Mouse (Mus musculus): ENCODE results near the gene Muc20. TPM values are rescaled to one million over a fixed set of nuclear protein-coding genes. Genes with fewer than 3 reads are reported as not detected.

The Muc20 gene
- polyA plus RNA-seq, 1 experiment from 2014 or later: 0.20 TPM

- ATAC-seq (ENCODE audit: extremely low read depth, insufficient number of reproducible peaks, low FRiP score, low TSS enrichment): no peak
- 77% methylated on average over 2 of the region's 2 CpGs for WGBS
These were observed 54.5 kb downstream of the Muc20 start for GRCm38 (mm10) chr16:32742712-32743111.

GRCm38 (mm10) chr16:32741366-32741765, 55.9 kb downstream of the Muc20 start:
- Histone ChIP-seq H3K9me3 (no peaks in the 10 kb centered on the region), H3K27ac (replicated peaks) (no peak overlapping the region), H3K36me3 (no peaks in the 10 kb centered on the region), H3K4me2 (no peak overlapping the region), H3K9ac (no peak overlapping the region), H3K4me3 (no peak overlapping the region), H3K27me3 (replicated peaks) (no peaks in the 10 kb centered on the region), H3K4me1 (no peaks in the 10 kb centered on the region)
- ATAC-seq (ENCODE audit: extremely low read depth, insufficient number of reproducible peaks, low FRiP score, low TSS enrichment): no peak
- 72% methylated on average over 9 of the region's 9 CpGs for WGBS

More at GRCm38 (mm10) chr16:32742712-32743111, 54.5 kb downstream of the Muc20 start:
- H3K4me3 ChIP-seq: no peak overlapping the region
- H3K27me3 ChIP-seq (replicated peaks): no peaks in the 10 kb centered on the region
- H3K4me1 ChIP-seq: no peaks in the 10 kb centered on the region
- H3K9me3 ChIP-seq: no peaks in the 10 kb centered on the region
- H3K36me3 ChIP-seq: no peaks in the 10 kb centered on the region
- H3K4me2 ChIP-seq: no peak overlapping the region
- H3K27ac ChIP-seq (replicated peaks): no peak overlapping the region
- no peak overlapping the region for H3K9ac ChIP-seq

- no peak overlapping the region for H3K27ac ChIP-seq (replicated peaks)
- no peak for ATAC-seq (ENCODE audit: extremely low read depth, insufficient number of reproducible peaks, low FRiP score, low TSS enrichment)
- H3K4me1 ChIP-seq: no peaks in the 10 kb centered on the region
- 75% methylated on average over 8 of the region's 8 CpGs for WGBS
- no peak overlapping the region for H3K4me2 ChIP-seq
- no peaks in the 10 kb centered on the region for H3K36me3 ChIP-seq
- H3K9ac ChIP-seq: no peak overlapping the region
- no peak overlapping the region for H3K4me3 ChIP-seq
- H3K27me3 ChIP-seq (replicated peaks): no peaks in the 10 kb centered on the region
- H3K9me3 ChIP-seq: no peaks in the 10 kb centered on the region
These were observed 57.1 kb downstream of the Muc20 start for GRCm38 (mm10) chr16:32740003-32740663.

GRCm38 (mm10) chr16:32736022-32736421, 61.2 kb downstream of the Muc20 start:
- Histone ChIP-seq H3K9me3 (peaks cover 15% of the 10 kb centered on the region; the same call in 1 of the 2 replicates), H3K27me3 (replicated peaks) (no peaks in the 10 kb centered on the region), H3K4me3 (no peak overlapping the region), H3K27ac (replicated peaks) (no peak overlapping the region), H3K4me2 (no peak overlapping the region), H3K4me1 (no peaks in the 10 kb centered on the region), H3K36me3 (no peaks in the 10 kb centered on the region), H3K9ac (no peak overlapping the region)
- WGBS: 48% methylated on average over 3 of the region's 3 CpGs
- no peak for ATAC-seq (ENCODE audit: extremely low read depth, insufficient number of reproducible peaks, low FRiP score, low TSS enrichment)

- H3K27me3 ChIP-seq (replicated peaks): no peaks in the 10 kb centered on the region
- no peaks in the 10 kb centered on the region for H3K36me3 ChIP-seq
- H3K9ac ChIP-seq: no peak within 1 kb of the TSS
- peaks cover 15% of the 10 kb centered on the region; the same call in 1 of the 2 replicates for H3K9me3 ChIP-seq
- H3K27ac ChIP-seq (replicated peaks): no peak within 1 kb of the TSS
- no peak within 1 kb of the TSS for H3K4me3 ChIP-seq
- no peak within 1 kb of the TSS for H3K4me2 ChIP-seq
- H3K4me1 ChIP-seq: no peaks in the 10 kb centered on the region
- no peak for ATAC-seq (ENCODE audit: extremely low read depth, insufficient number of reproducible peaks, low FRiP score, low TSS enrichment)
- WGBS: 77% methylated on average over 2 of the region's 2 CpGs
These were observed 61.6 kb downstream of the Muc20 start, which contains the start of gene Muc4 for GRCm38 (mm10) chr16:32735586-32735985. Gene Muc4 (plus strand): TSS chr16:32735886.

GRCm38 (mm10) chr16:32733213-32733612, 64.0 kb downstream of the Muc20 start:
- Histone ChIP-seq H3K27me3 (replicated peaks) (no peaks in the 10 kb centered on the region), H3K9ac (no peak overlapping the region), H3K9me3 (peaks cover 15% of the 10 kb centered on the region; the same call in 1 of the 2 replicates), H3K36me3 (no peaks in the 10 kb centered on the region), H3K4me2 (no peak overlapping the region), H3K4me3 (no peak overlapping the region), H3K27ac (replicated peaks) (no peak overlapping the region), H3K4me1 (no peaks in the 10 kb centered on the region)
- ATAC-seq (ENCODE audit: extremely low read depth, insufficient number of reproducible peaks, low FRiP score, low TSS enrichment): no peak
- WGBS: 79% methylated on average over 3 of the region's 3 CpGs

GRCm38 (mm10) chr16:32728730-32729129, 68.5 kb downstream of the Muc20 start:
- no peaks in the 10 kb centered on the region; the same call in 1 of the 2 replicates for H3K4me1 ChIP-seq
- no peaks in the 10 kb centered on the region for H3K27me3 ChIP-seq (replicated peaks)
- ATAC-seq (ENCODE audit: extremely low read depth, insufficient number of reproducible peaks, low FRiP score, low TSS enrichment): no peak
- H3K27ac ChIP-seq (replicated peaks): no peak overlapping the region
- H3K4me2 ChIP-seq: no peak overlapping the region
- 74% methylated on average over 1 of the region's 1 CpGs for WGBS
- H3K9ac ChIP-seq: no peak overlapping the region
- 0 out of 2 replicates have a peak, but pooled peaks cover 6% of the 10 kb centered on the region for H3K9me3 ChIP-seq
- H3K4me3 ChIP-seq: no peak overlapping the region
- H3K36me3 ChIP-seq: no peaks in the 10 kb centered on the region

GRCm38 (mm10) chr16:32728240-32728639, 69.0 kb downstream of the Muc20 start:
- Histone ChIP-seq H3K27ac (replicated peaks) (no peak overlapping the region), H3K4me3 (no peak overlapping the region), H3K9ac (no peak overlapping the region), H3K4me1 (peaks cover 1% of the 10 kb centered on the region; the same call in 1 of the 2 replicates), H3K36me3 (no peaks in the 10 kb centered on the region), H3K9me3 (0 out of 2 replicates have a peak, but pooled peaks cover 1% of the 10 kb centered on the region), H3K27me3 (replicated peaks) (no peaks in the 10 kb centered on the region), H3K4me2 (no peak overlapping the region)
- ATAC-seq (ENCODE audit: extremely low read depth, insufficient number of reproducible peaks, low FRiP score, low TSS enrichment): no peak

Other genes starting within 250 kb of the Muc20 start
- gene Tfrc, start 188.5 kb downstream of the Muc20 start, polyA plus RNA-seq (2015; fragmentation: Nextera tagmentation; extraction: Ambion mirVana): 32.7 and 34.7 TPM in 2 replicates
- 7.1 and 8.7 TPM in 2 replicates for gene Tnk2, start 153.6 kb downstream of the Muc20 start, polyA plus RNA-seq (2015; fragmentation: Nextera tagmentation; extraction: Ambion mirVana)
- gene Muc4, start 61.5 kb downstream of the Muc20 start, polyA plus RNA-seq (2015; fragmentation: Nextera tagmentation; extraction: Ambion mirVana): 0.21 TPM in 1 of 2 replicates, not detected in the other
- not detected in 2 replicates for gene Smbd1, start 13.0 kb upstream of the Muc20 start, polyA plus RNA-seq (2015; fragmentation: Nextera tagmentation; extraction: Ambion mirVana)
- 102 and 116 TPM in 2 replicates for gene Fyttd1, start 80.1 kb upstream of the Muc20 start, polyA plus RNA-seq (2015; fragmentation: Nextera tagmentation; extraction: Ambion mirVana)
- gene Rubcn, start 80.3 kb upstream of the Muc20 start, polyA plus RNA-seq (2015; fragmentation: Nextera tagmentation; extraction: Ambion mirVana): 24.2 and 26.5 TPM in 2 replicates
- 14.2 and 16.4 TPM in 2 replicates for gene Lrch3, start 116.7 kb upstream of the Muc20 start, polyA plus RNA-seq (2015; fragmentation: Nextera tagmentation; extraction: Ambion mirVana)

Measured in heart, embryonic 13.5 days (tissue).